Mouse (Mus musculus) regulatory T cell (primary cell): ENCODE results near the gene Cpxm2.

Experiments
- in situ Hi-C: fragments of 300-600 bp; cut with MboI, MseI; formaldehyde crosslinking; loops from one replicate; pipeline ENCODE4 v1.15.1; 2025; ENCODE audit warnings: high pct_unique_total_duplicates

The Cpxm2 gene

GRCm38 (mm10) chr7:132145227-132145800 is 9.2 kb downstream of the Cpxm2 start:
- in situ Hi-C loops = no loop called here

- in situ Hi-C loops = no loop called here
Measured at GRCm38 (mm10) chr7:132128687-132129086, 25.9 kb downstream of the Cpxm2 start.

- in situ Hi-C loops = no loop called here
Measured at GRCm38 (mm10) chr7:132124948-132125347, 29.6 kb downstream of the Cpxm2 start.

GRCm38 (mm10) chr7:132123211-132123610 is 31.3 kb downstream of the Cpxm2 start:
- in situ Hi-C loops = no loop called here

- in situ Hi-C loops = no loop called here
Measured at GRCm38 (mm10) chr7:132119817-132120216, 34.7 kb downstream of the Cpxm2 start.

- in situ Hi-C loops = no loop called here
Measured at GRCm38 (mm10) chr7:132111770-132112169, 42.8 kb downstream of the Cpxm2 start.

- in situ Hi-C loops = no loop called here
Measured at GRCm38 (mm10) chr7:132110308-132110707, 44.2 kb downstream of the Cpxm2 start.

- in situ Hi-C loops = no loop called here
Measured at GRCm38 (mm10) chr7:132106891-132107290, 47.6 kb downstream of the Cpxm2 start.

GRCm38 (mm10) chr7:132105326-132105725 is 49.2 kb downstream of the Cpxm2 start:
- in situ Hi-C loops = no loop called here

- in situ Hi-C loops = no loop called here
Measured at GRCm38 (mm10) chr7:132098441-132098840, 56.1 kb downstream of the Cpxm2 start.

- in situ Hi-C loops = no loop called here
Measured at GRCm38 (mm10) chr7:132094666-132095065, 59.9 kb downstream of the Cpxm2 start.

GRCm38 (mm10) chr7:132091551-132091950 is 63.0 kb downstream of the Cpxm2 start:
- in situ Hi-C loops = no loop called here

- in situ Hi-C loops = no loop called here
Measured at GRCm38 (mm10) chr7:132088606-132089005, 65.9 kb downstream of the Cpxm2 start.

- in situ Hi-C loops = no loop called here
Measured at GRCm38 (mm10) chr7:132088181-132088580, 66.4 kb downstream of the Cpxm2 start.

GRCm38 (mm10) chr7:132075825-132076224 is 78.7 kb downstream of the Cpxm2 start:
- in situ Hi-C loops = no loop called here

- in situ Hi-C loops = no loop called here
Measured at GRCm38 (mm10) chr7:132074503-132074902, 80.0 kb downstream of the Cpxm2 start.

GRCm38 (mm10) chr7:132070877-132071625 is 83.5 kb downstream of the Cpxm2 start:
- in situ Hi-C loops = no loop called here

GRCm38 (mm10) chr7:132067951-132068350 is 86.6 kb downstream of the Cpxm2 start:
- in situ Hi-C loops = no loop called here

- in situ Hi-C loops = no loop called here
Measured at GRCm38 (mm10) chr7:132067511-132067910, 87.0 kb downstream of the Cpxm2 start.

- in situ Hi-C loops = no loop called here
Measured at GRCm38 (mm10) chr7:132060116-132060515, 94.4 kb downstream of the Cpxm2 start.

GRCm38 (mm10) chr7:132056565-132056964 is 98.0 kb downstream of the Cpxm2 start:
- in situ Hi-C loops = no loop called here

- in situ Hi-C loops = no loop called here
Measured at GRCm38 (mm10) chr7:132046662-132047061, 107.9 kb downstream of the Cpxm2 start.

- in situ Hi-C loops = no loop called here
Measured at GRCm38 (mm10) chr7:132031940-132032531, 122.5 kb downstream of the Cpxm2 start.
